Mouse (Mus musculus) macrophage (primary cell): ENCODE results near the gene Tulp1. TPM values are rescaled to one million over a fixed set of nuclear protein-coding genes. Genes with fewer than 3 reads are reported as not detected.
"Not testable (repeated sequence)": the region's sequence is repeated elsewhere in the genome, so short reads cannot be mapped to it uniquely, and the experiment has no call there.

Source experiments
- H3K27ac ChIP-seq: fragments of 350-480 bp; formaldehyde crosslinking; 2 replicates; pipeline ENCODE4 v1.9.0; 2021
- H3K36me3 ChIP-seq: fragments of 350-480 bp; formaldehyde crosslinking; 2 replicates; pipeline ENCODE4 v1.9.0; 2021; ENCODE audit errors: inconsistent target
- H3K4me3 ChIP-seq: fragments of 350-480 bp; formaldehyde crosslinking; 2 replicates; pipeline ENCODE4 v1.9.0; 2021; ENCODE audit errors: inconsistent target
- H3K79me2 ChIP-seq: fragments of 350-480 bp; formaldehyde crosslinking; 2 replicates; pipeline ENCODE4 v1.9.0; 2021; ENCODE audit errors: inconsistent target
- WGBS: methylation state at CpG from one replicate; pipeline ENCODE4 v1.1.7; 2026; ENCODE audit warnings: inconsistent platforms; ENCODE audit not compliant: missing documents; 5-methylcytosine and 5-hydroxymethylcytosine counted together
- polyA plus RNA-seq: library from polyadenylated mRNA; stranded (reverse); fragments of 250-400 nt; gene quantifications from 3 replicates; pipeline ENCODE4 v1.2.4, GENCODE M21; 2018; ENCODE audit warnings: inconsistent platforms
- total RNA-seq, 78 experiments: library from RNA; depleted of rRNA; stranded (reverse); fragments of 250-400 nt; gene quantifications; 1 replicate in 9 of 78; 2 replicates in 24 of 78; 3 replicates in 43 of 78; 4 replicates in 2 of 78; pipeline ENCODE4 v1.2.4; 2018; ENCODE audit warnings: inconsistent platforms in 56 of 78

The Tulp1 gene
- total RNA-seq (2018; cell fraction: chromatin; rRNA removed), result not detected
- total RNA-seq (2018; cell fraction: cytosol; rRNA removed), result not detected
- not detected for total RNA-seq (2018; cell fraction: nucleus; rRNA removed)
- polyA plus RNA-seq, result not detected in 3 replicates

- WGBS, result 72% methylated on average over 8 of the region's 8 CpGs
- no peaks in the 10 kb centered on the region for H3K36me3 ChIP-seq
- no peaks in the 10 kb centered on the region for H3K79me2 ChIP-seq
- H3K4me3 ChIP-seq, result no peak within 1 kb of the TSS
- H3K27ac ChIP-seq, result no peak within 1 kb of the TSS
These were observed at the start of gene Tulp1 for GRCm38 (mm10) chr17:28365122-28365521. Tulp1 (minus strand) TSS chr17:28365222.

GRCm38 (mm10) chr17:28411381-28411960 is 46.4 kb upstream of the Tulp1 start:
- WGBS, result 97% methylated on average over 10 of the region's 10 CpGs
- no peaks in the 10 kb centered on the region for H3K36me3 ChIP-seq
- H3K27ac ChIP-seq, result no peak overlapping the region
- H3K79me2 ChIP-seq, result no peaks in the 10 kb centered on the region
- H3K4me3 ChIP-seq, result no peak overlapping the region

DNA sequence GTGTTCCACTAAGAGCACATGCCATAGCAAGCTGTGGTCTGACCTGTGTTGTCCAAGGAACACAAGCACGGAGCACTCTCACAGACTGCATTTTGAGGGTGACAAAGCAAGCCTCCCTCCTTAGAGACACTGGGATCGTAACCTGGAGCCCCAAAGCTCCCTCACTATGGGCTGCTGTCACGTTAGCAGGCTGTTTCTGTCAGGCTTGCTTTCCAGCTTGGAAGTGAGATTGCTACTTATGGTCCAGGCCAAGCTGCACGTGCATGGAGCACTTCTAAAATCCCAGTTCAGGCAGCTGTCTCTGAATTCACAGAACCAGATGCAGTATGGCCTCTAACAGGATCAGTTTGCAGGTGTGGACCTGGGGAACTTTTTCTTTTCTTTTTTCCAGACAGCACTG is 45.7 kb upstream of the Tulp1 start:
- 92% methylated on average over 4 of the region's 4 CpGs for WGBS
- Histone ChIP-seq H3K36me3 (no peaks in the 10 kb centered on the region), H3K79me2 (no peaks in the 10 kb centered on the region)

DNA sequence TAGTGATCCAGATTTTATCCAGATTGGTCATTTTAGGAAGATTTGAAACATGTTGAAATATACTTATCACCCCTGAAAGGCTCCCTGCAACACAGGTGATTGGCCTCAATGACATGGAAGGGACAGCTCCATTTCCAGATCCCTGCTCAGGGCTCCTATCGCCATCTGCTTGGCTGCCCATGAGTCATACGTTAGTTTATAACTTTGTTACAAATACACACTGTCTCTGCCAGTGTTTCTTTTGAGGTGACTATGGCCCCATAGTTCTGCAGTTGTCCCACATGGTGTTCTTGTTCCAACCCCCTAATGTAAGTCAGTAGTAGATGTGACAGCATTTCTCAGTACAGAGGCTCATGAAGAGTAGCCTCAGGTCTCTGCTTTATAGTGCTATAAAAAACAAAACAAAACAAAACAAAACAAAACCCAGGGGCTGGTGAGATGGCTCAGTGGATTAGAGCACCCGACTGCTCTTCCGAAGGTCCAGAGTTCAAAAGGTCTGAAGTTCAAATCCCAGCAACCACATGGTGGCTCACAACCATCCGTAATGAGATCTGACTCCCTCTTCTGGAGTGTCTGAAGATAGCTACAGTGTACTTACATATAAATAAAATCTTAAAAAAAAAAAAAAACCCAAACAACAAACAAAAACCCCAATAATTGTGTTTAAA is 43.4 kb upstream of the Tulp1 start:
- Histone ChIP-seq H3K36me3 (no peaks in the 10 kb centered on the region), H3K79me2 (no peaks in the 10 kb centered on the region), H3K4me3 (no peak overlapping the region), H3K27ac (peak overlapping the region; percentile 33)
- 86% methylated on average over 5 of the region's 5 CpGs for WGBS

More for the DNA sequence above, 45.7 kb upstream of the Tulp1 start:
- Histone ChIP-seq H3K27ac (no peak overlapping the region), H3K4me3 (no peak overlapping the region)

DNA sequence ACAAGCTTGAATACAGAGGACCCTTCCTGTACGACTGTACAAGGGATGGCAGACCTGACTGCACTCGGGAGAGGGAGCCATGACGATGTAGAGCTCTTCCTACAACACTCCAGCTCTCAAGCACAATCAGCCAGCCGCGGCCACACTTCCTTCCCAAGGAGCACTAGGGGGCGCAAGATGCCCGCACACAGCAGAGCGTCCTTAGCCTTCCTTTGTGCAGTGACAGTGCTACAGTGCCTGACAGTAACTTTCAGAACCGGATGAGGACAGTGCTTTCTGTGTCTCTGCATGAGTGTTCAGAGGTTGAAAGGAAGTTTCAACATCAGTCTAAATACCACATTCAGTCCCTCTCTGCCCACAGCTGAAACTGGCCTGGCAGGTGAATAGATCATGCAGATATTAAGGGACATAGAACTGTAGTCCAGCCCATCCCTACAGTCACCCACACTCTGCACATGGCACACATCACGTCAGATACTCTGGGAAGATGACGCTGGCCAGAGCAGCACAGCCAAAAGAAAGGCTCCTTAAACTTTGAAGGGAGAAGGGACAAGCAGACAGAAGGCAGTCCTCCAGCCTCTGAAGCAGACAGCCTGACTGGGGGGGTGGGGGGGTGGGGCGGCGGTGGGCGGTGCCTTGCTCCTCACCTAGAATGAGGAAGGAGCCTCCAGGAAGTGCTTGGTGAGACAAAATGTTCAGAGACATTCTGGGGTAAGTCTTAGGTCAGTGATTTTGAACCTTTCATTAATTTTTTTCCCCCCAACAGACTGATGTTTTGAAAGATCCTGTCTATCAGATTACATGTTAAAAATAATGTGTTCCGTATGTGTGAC is 42.6 kb upstream of the Tulp1 start:
- Histone ChIP-seq H3K36me3 (no peaks in the 10 kb centered on the region), H3K27ac (peak overlapping the region; percentile 33), H3K79me2 (no peaks in the 10 kb centered on the region), H3K4me3 (no peak overlapping the region)
- WGBS, result 6% methylated on average over 15 of the region's 15 CpGs

- Histone ChIP-seq H3K36me3 (no peaks in the 10 kb centered on the region), H3K4me3 (no peak overlapping the region), H3K79me2 (no peaks in the 10 kb centered on the region), H3K27ac (no peak overlapping the region)
- WGBS, result 94% methylated on average over 7 of the region's 7 CpGs
These were observed 41.4 kb upstream of the Tulp1 start for GRCm38 (mm10) chr17:28406471-28406870.

DNA sequence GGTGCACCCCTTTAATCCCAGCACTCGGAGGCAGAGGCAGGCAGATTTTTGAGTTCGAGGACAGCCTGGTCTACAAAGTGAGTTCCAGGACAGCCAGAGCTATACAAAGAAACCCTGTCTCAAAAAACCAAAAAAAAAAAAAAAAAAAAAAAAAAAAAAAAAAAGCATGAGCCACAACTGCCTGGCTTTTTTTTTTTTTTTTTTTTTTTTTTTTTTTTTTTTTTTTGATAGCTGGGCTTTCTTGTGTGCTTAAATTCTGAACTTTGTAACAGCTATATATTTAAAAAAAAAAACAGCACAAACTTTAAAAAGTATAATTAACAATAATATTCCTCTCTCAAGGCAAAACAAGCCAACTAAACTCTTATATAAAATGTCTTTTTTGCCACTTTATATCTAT is 39.7 kb upstream of the Tulp1 start:
- H3K36me3 ChIP-seq, result not testable (repeated sequence)
- 100% methylated on average over 1 of the region's 2 CpGs for WGBS

GRCm38 (mm10) chr17:28404301-28404700 is 39.3 kb upstream of the Tulp1 start:
- Histone ChIP-seq H3K36me3 (no peaks in the 10 kb centered on the region), H3K4me3 (no peak overlapping the region), H3K27ac (no peak overlapping the region), H3K79me2 (no peaks in the 10 kb centered on the region)
- WGBS, result 97% methylated on average over 6 of the region's 11 CpGs

More for the DNA sequence above, 39.7 kb upstream of the Tulp1 start:
- not testable (repeated sequence) for H3K27ac ChIP-seq, H3K4me3 ChIP-seq, H3K79me2 ChIP-seq

DNA sequence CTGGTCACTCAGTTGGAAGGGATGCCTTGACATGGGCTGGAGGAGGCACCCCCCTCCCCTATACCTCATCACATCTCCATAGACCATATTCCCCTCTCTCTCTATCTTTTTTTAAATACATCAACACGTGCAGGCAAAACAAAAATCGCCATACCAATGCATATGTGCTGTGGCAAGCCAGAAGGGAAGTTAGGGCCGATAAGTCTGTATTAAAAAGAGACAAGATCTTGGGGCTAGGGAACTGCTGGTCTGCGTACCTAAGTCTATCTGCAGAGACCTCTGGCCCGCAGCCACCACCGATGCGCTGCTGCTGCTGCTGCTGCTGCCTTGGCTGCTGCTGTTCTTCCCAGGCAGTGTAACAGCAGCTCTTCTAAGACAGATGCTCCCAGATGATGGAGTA is 30.0 kb upstream of the Tulp1 start:
- Histone ChIP-seq H3K79me2 (no peaks in the 10 kb centered on the region), H3K36me3 (no peaks in the 10 kb centered on the region), H3K27ac (no peak overlapping the region), H3K4me3 (no peak overlapping the region)
- WGBS, result 81% methylated on average over 7 of the region's 7 CpGs

GRCm38 (mm10) chr17:28394051-28394765 is 29.2 kb upstream of the Tulp1 start:
- no peaks in the 10 kb centered on the region for H3K79me2 ChIP-seq
- H3K27ac ChIP-seq, result no peak overlapping the region
- H3K4me3 ChIP-seq, result no peak overlapping the region
- WGBS, result 93% methylated on average over 15 of the region's 15 CpGs
- H3K36me3 ChIP-seq, result no peaks in the 10 kb centered on the region

DNA sequence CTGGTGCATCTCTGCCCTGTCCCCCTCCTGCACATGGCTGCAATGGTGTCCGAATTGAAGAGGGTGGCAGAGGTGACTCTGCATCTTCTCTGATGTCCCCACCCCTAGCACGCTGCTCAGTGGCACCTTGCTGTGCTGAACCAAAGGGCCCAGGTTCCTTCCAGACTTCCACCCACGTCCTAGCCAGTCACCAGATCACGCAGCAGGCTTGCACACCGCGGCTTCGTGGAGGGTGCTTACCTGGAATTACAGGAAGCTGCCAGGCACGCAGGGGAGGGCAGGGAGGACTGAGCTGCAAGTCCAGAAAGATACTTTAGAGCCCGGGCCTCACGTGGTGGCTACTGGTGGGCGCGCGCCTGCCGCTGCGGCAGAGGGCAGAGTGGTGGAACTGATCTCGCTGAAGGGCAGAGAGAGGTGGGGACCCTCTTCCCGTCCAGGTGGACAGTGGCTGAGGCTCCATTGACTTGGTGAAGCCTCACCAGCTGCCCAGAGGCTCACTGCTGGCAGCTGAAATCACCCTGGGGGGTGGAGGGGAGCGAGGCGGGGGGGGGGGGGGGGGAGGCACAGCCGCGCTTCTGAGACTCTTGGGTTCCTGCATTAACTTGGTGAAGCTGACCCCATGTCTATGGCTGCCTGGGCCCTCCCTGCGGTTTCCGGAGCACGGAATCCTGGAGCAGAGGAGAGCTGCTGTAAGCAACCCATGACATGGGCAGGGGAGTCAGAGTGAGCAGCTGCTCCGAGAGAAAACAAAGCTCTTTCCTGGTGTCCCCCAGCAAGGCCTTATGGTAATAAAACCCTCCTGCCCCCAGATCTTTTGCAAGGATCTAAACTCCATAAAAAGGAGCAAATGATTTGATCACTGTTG is 26.8 kb upstream of the Tulp1 start:
- no peaks in the 10 kb centered on the region for H3K79me2 ChIP-seq
- 11% methylated on average over 21 of the region's 25 CpGs for WGBS
- no peak overlapping the region for H3K4me3 ChIP-seq
- H3K36me3 ChIP-seq, result no peaks in the 10 kb centered on the region
- no peak overlapping the region for H3K27ac ChIP-seq

GRCm38 (mm10) chr17:28388534-28388933 is 23.5 kb upstream of the Tulp1 start:
- Histone ChIP-seq H3K36me3 (no peaks in the 10 kb centered on the region), H3K27ac (no peak overlapping the region), H3K4me3 (no peak overlapping the region), H3K79me2 (no peaks in the 10 kb centered on the region)
- WGBS, result 91% methylated on average over 3 of the region's 3 CpGs

DNA sequence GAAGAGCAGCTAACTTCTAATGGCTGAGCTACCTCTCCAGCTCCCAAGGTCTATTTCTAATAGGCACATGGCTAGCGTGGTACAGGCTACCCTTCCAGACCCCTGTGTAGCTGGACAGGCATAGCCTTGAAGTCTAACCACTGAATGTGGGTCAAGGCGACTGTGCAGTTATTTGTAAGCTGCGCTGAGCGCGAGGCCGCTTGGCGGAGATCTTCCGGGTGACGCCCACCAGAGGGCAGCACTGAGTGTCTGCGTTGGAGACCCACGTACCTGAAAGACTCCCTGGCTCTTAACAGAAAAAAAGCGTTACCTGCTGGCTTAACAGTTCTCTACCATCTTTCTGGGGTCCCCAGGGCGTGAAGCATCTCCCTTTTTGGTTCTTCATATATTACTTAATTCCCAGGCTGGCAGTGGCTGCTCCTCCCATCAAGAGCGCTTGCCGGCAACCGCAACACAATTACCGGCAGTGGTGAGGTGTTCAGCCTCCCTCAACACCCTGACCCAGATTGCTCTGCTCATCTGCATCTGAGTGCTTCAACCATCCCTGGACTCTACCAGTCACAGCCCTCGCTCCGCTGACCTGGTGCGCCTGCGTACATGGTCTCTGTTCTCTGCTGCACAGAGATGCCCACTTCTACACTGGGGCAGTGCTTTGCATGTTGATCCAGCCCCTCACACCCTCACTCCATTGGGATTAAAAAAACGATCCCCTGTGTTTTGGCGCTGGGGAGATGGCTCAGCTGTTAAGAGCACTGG is 21.3 kb upstream of the Tulp1 start:
- H3K36me3 ChIP-seq, result no peaks in the 10 kb centered on the region
- no peak overlapping the region for H3K27ac ChIP-seq
- H3K79me2 ChIP-seq, result no peaks in the 10 kb centered on the region
- H3K4me3 ChIP-seq, result no peak overlapping the region
- WGBS, result 26% methylated on average over 23 of the region's 23 CpGs
